Mouse (Mus musculus) lung, postnatal 0 days (tissue): ENCODE results near the gene Cdh4.

Experiments used
- CTCF ChIP-seq: IDR thresholded peaks from 2 replicates; pipeline ENCODE4 v1.5.1; 2016; ENCODE audit warnings: antibody characterized with exemption, mild to moderate bottlenecking
- EP300 ChIP-seq: IDR thresholded peaks from 2 replicates; pipeline ENCODE4 v1.6.1; 2016; ENCODE audit warnings: antibody characterized with exemption, mild to moderate bottlenecking, control low read depth

GRCm38 (mm10) chr2:179655506-179655905, 213.3 kb downstream of the Cdh4 start:
- no peak for TF ChIP-seq CTCF
- no peak for TF ChIP-seq EP300
